Mouse (Mus musculus): ENCODE measurements around the gene Lrrc75b.
"Not testable (repeated sequence)": the region's sequence is repeated elsewhere in the genome, so short reads cannot be mapped to it uniquely, and the experiment has no call there.

The Lrrc75b gene

GRCm38 (mm10) chr10:75534934-75535333 lies 25.2 kb downstream of the Lrrc75b start:
- in situ Hi-C loops (cut with MboI, MseI): no loop called here

GRCm38 (mm10) chr10:75534216-75534615 lies 25.9 kb downstream of the Lrrc75b start:
- in situ Hi-C loops (cut with MboI, MseI): no loop called here

- in situ Hi-C loops (cut with MboI, MseI): no loop called here
These were observed 28.5 kb downstream of the Lrrc75b start for GRCm38 (mm10) chr10:75531532-75532090.

GRCm38 (mm10) chr10:75530322-75530721 lies 29.8 kb downstream of the Lrrc75b start:
- in situ Hi-C loops (cut with MboI, MseI): no loop called here

- in situ Hi-C loops (cut with MboI, MseI): not testable (repeated sequence)
These were observed 34.7 kb downstream of the Lrrc75b start for GRCm38 (mm10) chr10:75525450-75525849.

GRCm38 (mm10) chr10:75521643-75522042 lies 38.5 kb downstream of the Lrrc75b start:
- in situ Hi-C loops (cut with MboI, MseI): no loop called here

GRCm38 (mm10) chr10:75520581-75520980 lies 39.5 kb downstream of the Lrrc75b start:
- in situ Hi-C loops (cut with MboI, MseI): no loop called here

- in situ Hi-C loops (cut with MboI, MseI): no loop called here
These were observed 42.4 kb downstream of the Lrrc75b start, which contains the start of gene Gucd1 for GRCm38 (mm10) chr10:75517758-75518143. Gene Gucd1 (minus strand): TSS chr10:75517972.

- in situ Hi-C loops (cut with MboI, MseI): no loop called here
These were observed 42.9 kb downstream of the Lrrc75b start, which contains the start of gene Snrpd3 for GRCm38 (mm10) chr10:75517073-75517757. Gene Snrpd3 (plus strand): TSS chr10:75517551.

GRCm38 (mm10) chr10:75516724-75517072 lies 43.4 kb downstream of the Lrrc75b start:
- in situ Hi-C loops (cut with MboI, MseI): no loop called here

GRCm38 (mm10) chr10:75516038-75516723 lies 43.9 kb downstream of the Lrrc75b start:
- in situ Hi-C loops (cut with MboI, MseI): no loop called here

- in situ Hi-C loops (cut with MboI, MseI): no loop called here
These were observed 44.7 kb downstream of the Lrrc75b start for GRCm38 (mm10) chr10:75515216-75516037.

GRCm38 (mm10) chr10:75514361-75514760 lies 45.8 kb downstream of the Lrrc75b start:
- in situ Hi-C loops (cut with MboI, MseI): no loop called here

GRCm38 (mm10) chr10:75513306-75514067 lies 46.6 kb downstream of the Lrrc75b start:
- in situ Hi-C loops (cut with MboI, MseI): no loop called here

- in situ Hi-C loops (cut with MboI, MseI): no loop called here
These were observed 47.3 kb downstream of the Lrrc75b start for GRCm38 (mm10) chr10:75512796-75513195.

GRCm38 (mm10) chr10:75511897-75512296 lies 48.2 kb downstream of the Lrrc75b start:
- in situ Hi-C loops (cut with MboI, MseI): no loop called here

- in situ Hi-C loops (cut with MboI, MseI): no loop called here
These were observed 49.1 kb downstream of the Lrrc75b start for GRCm38 (mm10) chr10:75511060-75511459.

GRCm38 (mm10) chr10:75510446-75510845 lies 49.7 kb downstream of the Lrrc75b start:
- in situ Hi-C loops (cut with MboI, MseI): no loop called here

- in situ Hi-C loops (cut with MboI, MseI): not testable (repeated sequence)
These were observed 54.2 kb downstream of the Lrrc75b start for GRCm38 (mm10) chr10:75505928-75506327.

- in situ Hi-C loops (cut with MboI, MseI): no loop called here
These were observed 55.0 kb downstream of the Lrrc75b start for GRCm38 (mm10) chr10:75505130-75505495.
